Mouse (Mus musculus): ENCODE measurements around the gene Nanos3.

The Nanos3 gene

GRCm38 (mm10) chr8:84201545-84202245, 16.7 kb upstream of the Nanos3 start:
- peak; percentile 64 to 80 for DNase-seq

- DNase-seq = peak; percentile 81 to 88
Observed at GRCm38 (mm10) chr8:84200652-84201544, 15.9 kb upstream of the Nanos3 start.

- DNase-seq = peak in 1 of 2 experiments; percentile 52
Observed at GRCm38 (mm10) chr8:84200126-84200555, 15.1 kb upstream of the Nanos3 start.

GRCm38 (mm10) chr8:84199348-84200125, 14.5 kb upstream of the Nanos3 start:
- no peak for DNase-seq

- DNase-seq = no peak
Observed at GRCm38 (mm10) chr8:84198871-84199270, 13.9 kb upstream of the Nanos3 start.

GRCm38 (mm10) chr8:84197922-84198774, 13.1 kb upstream of the Nanos3 start:
- DNase-seq = peak; percentile 89 to 94

GRCm38 (mm10) chr8:84197141-84197921, 12.3 kb upstream of the Nanos3 start:
- peak; percentile 93 to 95 for DNase-seq

GRCm38 (mm10) chr8:84194224-84194743, 9.3 kb upstream of the Nanos3 start:
- no peak for DNase-seq

GRCm38 (mm10) chr8:84193566-84193965, 8.5 kb upstream of the Nanos3 start:
- no peak for DNase-seq

- DNase-seq = no peak
Observed at GRCm38 (mm10) chr8:84193161-84193560, 8.1 kb upstream of the Nanos3 start.

GRCm38 (mm10) chr8:84192555-84192954, 7.5 kb upstream of the Nanos3 start:
- peak; percentile 87 to 90 for DNase-seq

GRCm38 (mm10) chr8:84192023-84192422, 7.0 kb upstream of the Nanos3 start:
- peak; percentile 62 to 77 for DNase-seq

- DNase-seq = peak in 1 of 2 experiments; percentile 35
Observed at GRCm38 (mm10) chr8:84190191-84190867, 5.3 kb upstream of the Nanos3 start.

- DNase-seq = peak; percentile 60 to 74
Observed at GRCm38 (mm10) chr8:84189603-84190002, 4.6 kb upstream of the Nanos3 start.

- DNase-seq = no peak
Observed at GRCm38 (mm10) chr8:84188671-84189070, 3.7 kb upstream of the Nanos3 start.

- DNase-seq = peak; percentile 76 to 83
Observed at GRCm38 (mm10) chr8:84187065-84187755, 2.2 kb upstream of the Nanos3 start.

GRCm38 (mm10) chr8:84186547-84186946, 1.5 kb upstream of the Nanos3 start:
- peak; percentile 76 to 84 for DNase-seq

- DNase-seq = no peak
Observed at GRCm38 (mm10) chr8:84184085-84185043, 653 bp downstream of the Nanos3 start.
